Mouse (Mus musculus): ENCODE measurements around the gene Igsf23.
"Not testable (repeated sequence)": the region's sequence is repeated elsewhere in the genome, so short reads cannot be mapped to it uniquely, and the experiment has no call there.

Gene Igsf23

GRCm38 (mm10) chr7:19935171-19935751 is 15.3 kb downstream of the Igsf23 start:
- no peak for DNase-seq (ENCODE audit: low spot score)

DNA sequence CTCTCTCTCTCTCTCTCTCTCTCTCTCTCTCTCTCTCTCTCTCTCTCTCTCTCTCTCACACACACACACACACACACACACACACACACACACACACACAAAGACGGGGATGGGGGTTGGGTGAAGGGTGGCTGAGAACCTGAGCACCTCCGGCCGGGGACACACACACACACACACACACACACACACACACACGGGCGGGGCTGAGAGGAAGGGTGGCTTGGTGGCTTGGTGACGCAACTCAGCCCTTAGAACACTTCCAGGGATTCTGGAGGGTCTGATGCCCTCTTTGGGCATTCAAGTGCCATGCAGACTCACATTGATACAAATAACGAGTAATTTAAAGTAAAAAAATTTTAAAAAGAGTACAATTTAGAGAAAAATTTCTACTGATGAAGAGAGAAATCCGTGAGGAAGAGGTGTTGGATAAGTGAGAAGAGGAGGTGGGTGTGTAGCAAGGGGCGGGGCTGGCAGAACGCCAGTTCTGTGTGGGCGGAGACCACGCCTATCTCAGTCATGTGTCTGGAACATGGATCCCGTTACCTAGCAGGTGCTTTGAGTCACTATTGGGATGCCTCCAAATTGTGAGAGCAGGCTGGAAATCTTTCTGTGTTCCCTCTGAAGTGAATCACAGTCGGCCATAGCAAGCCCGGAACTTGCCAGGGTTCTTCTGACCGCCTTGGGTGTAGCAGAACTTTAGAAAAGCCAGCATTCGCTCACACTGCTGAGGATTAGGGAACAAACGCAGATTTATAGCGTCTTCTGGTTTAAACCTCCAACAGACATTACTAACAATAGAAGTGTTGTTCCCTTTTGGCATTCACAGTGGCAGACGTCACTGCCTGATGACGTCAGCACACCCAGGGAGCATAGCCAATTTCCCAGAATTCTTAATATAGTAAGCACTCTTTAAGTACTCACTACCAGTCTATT is 17.4 kb downstream of the Igsf23 start:
- peak; percentile 54 for DNase-seq (ENCODE audit: low spot score)

- DNase-seq (ENCODE audit: low spot score) = no peak
These were observed 18.3 kb downstream of the Igsf23 start for GRCm38 (mm10) chr7:19932133-19932876.

- not testable (repeated sequence) for DNase-seq (ENCODE audit: low spot score)
These were observed 20.1 kb downstream of the Igsf23 start for GRCm38 (mm10) chr7:19930481-19930880.

- no peak for DNase-seq (ENCODE audit: low spot score)
These were observed 22.1 kb downstream of the Igsf23 start for GRCm38 (mm10) chr7:19928486-19928885.

GRCm38 (mm10) chr7:19926849-19927480 is 23.6 kb downstream of the Igsf23 start:
- DNase-seq (ENCODE audit: low spot score) = no peak

GRCm38 (mm10) chr7:19925376-19925775 is 25.2 kb downstream of the Igsf23 start:
- DNase-seq (ENCODE audit: low spot score) = no peak

DNA sequence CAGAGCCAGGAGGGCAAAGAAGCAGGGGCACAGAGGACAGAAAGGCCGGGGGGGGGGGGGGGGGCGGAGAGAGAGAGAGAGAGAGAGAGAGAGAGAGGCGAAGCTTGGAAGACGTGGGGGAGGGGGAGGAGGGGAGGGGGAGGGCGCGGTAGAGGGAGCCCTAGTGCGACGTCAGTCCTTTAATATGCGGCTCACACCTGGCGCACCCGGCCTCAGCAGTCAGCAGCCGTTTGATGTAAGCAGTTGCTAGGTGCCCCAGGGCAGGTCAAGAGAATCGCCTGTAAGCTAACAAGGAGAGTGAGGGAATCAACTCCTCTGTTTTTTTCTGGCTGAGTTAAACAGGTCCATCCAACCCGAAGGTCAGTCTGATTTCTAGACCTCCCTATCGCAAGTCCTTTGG is 26.8 kb downstream of the Igsf23 start:
- no peak for DNase-seq (ENCODE audit: low spot score)

GRCm38 (mm10) chr7:19923354-19923753 is 27.2 kb downstream of the Igsf23 start:
- no peak for DNase-seq (ENCODE audit: low spot score)

- DNase-seq (ENCODE audit: low spot score) = peak; percentile 80
These were observed 29.9 kb downstream of the Igsf23 start, which contains the start of gene Pvr for GRCm38 (mm10) chr7:19920506-19921261. Gene Pvr (minus strand): TSS chr7:19921160.

DNA sequence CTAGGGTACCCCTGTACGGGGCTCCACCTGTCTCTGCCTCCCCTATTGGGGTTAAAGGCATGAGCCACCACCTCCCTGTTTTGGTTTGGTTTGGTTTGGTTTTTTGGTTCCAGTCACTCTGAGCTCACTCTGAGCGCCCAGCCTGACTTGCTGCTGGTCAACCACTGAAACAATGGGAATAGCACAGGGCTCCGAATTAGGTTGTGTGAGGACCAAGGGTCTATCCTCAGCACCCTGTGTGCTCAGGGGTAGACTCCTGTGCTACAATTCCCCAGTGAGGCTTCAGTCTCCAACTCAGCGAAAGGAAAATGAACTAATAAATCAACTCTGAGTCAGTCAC is 30.4 kb downstream of the Igsf23 start:
- no peak for DNase-seq (ENCODE audit: low spot score)

DNA sequence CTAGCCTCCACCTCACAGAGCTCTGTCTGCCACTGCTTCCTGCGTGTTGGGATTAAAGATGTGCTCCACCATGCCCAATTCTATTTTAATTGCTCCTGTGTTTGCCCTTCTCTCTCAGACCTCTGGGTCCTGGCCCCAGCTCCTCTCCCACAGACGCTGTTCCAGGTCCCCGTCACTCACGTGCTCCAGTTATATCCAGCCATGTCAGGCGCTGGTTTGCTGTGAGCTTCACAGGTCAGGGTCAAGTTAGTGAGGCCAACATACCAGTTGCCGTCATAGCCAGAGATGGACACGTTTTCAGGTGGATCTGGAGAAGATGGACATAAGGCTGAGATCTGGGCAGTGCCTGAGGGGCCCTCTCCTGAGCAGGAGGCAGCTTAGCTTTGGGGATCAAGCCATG is 36.0 kb downstream of the Igsf23 start:
- no peak for DNase-seq (ENCODE audit: low spot score)

- no peak for DNase-seq (ENCODE audit: low spot score)
These were observed 38.6 kb downstream of the Igsf23 start for GRCm38 (mm10) chr7:19911695-19912524.

GRCm38 (mm10) chr7:19911292-19911658 is 39.3 kb downstream of the Igsf23 start:
- DNase-seq (ENCODE audit: low spot score) = no peak

- peak; percentile 62 for DNase-seq (ENCODE audit: low spot score)
These were observed 39.9 kb downstream of the Igsf23 start for GRCm38 (mm10) chr7:19910421-19911291.

DNA sequence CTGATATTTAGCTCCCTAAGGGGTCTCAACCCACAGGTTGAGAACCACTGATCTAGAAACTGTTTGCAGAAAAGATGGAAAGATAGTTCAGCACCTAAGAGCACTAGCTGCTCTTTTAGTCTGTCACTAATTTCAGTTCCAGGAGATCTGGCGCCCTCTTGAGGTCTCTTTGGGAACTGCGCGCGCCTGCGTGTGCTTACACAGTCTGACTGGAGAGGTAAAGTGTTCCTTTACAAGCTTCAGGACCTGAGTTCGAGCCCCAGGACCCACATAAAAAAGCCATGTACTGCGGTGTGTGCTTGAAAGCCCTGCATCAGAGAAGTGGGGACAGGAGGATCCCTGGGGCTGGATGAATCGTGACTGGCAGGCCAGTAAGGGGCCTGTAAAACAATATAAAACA is 60.7 kb downstream of the Igsf23 start:
- DNase-seq (ENCODE audit: low spot score) = no peak

DNA sequence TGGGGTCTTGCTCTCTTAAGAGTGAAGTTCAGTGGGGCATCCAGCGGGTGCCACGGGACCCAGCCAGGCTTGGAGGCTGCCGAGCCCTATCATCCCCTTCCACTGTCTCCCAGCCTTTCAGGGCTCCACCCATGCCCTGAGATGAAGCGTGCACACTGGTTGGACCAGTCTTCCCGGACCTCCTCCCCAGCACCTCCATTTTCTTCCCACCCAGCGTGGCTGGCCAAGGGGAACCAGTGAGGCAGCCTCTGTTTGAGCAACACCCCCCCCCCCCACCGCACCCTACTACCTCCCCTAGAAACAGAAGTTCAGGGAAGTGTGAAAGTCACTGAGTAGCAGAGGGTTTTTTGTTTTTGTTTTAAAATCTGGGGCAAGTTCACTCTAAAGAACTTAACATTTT is 62.7 kb downstream of the Igsf23 start, which contains the start of gene Ceacam19:
Ceacam19 (minus strand) TSS at position 117 of the 400 bp plus-strand sequence.
- no peak for DNase-seq (ENCODE audit: low spot score)

Measured in yolk sac, embryonic 10.5 days (tissue).